Mouse (Mus musculus) megakaryocyte-erythroid progenitor cell, adult 5-6 weeks (primary cell): ENCODE data around the gene Olfr1411. TPM values are rescaled to one million over a fixed set of nuclear protein-coding genes. Genes with fewer than 3 reads are reported as not detected.

Experiments used
- ATAC-seq: replicated peaks from 2 replicates; pipeline ENCODE4 v1.8.0; 2016; ENCODE audit warnings: mild to moderate bottlenecking, inconsistent platforms; ENCODE audit not compliant: severe bottlenecking, poor library complexity, low FRiP score, low TSS enrichment
- total RNA-seq, 2 experiments: library from RNA; stranded (forward) in 1 of 2; stranded (reverse) in 1 of 2; fragments of 200-1000, 215-1000 nt in 1 of 2; fragments of >200 nt in 1 of 2; fragmentation: Nextera tagmentation in 1 of 2; gene quantifications; 2 replicates each; pipeline ENCODE4 v1.2.3; 2014 to 2017

Olfr1411 gene
- total RNA-seq (2014; fragmentation: Nextera tagmentation) = not detected in 2 replicates
- not detected in 2 replicates for total RNA-seq (2017)

DNA sequence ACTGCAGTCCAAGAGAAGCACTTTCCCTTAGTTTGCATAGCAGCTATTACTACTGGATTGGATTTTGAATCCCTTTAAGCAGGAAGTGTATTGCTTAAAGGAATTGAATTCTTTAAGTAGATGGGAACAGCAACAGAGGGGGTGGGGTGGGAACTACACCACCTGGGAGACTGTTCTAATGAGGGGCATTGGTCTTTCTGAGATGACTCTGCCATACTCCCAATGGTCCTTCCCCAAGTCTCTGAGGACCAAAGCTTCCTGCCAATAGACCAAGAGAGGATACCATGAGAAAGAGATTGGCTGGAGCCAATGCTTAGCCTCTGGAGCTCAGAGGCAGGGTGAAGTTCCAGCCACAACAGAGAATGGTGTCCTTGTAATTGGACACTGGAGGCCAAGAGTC lies at the start of gene Olfr1411:
Gene Olfr1411 (plus strand): TSS at position 301 of the 400 bp plus-strand sequence.
- ATAC-seq = no peak

DNA sequence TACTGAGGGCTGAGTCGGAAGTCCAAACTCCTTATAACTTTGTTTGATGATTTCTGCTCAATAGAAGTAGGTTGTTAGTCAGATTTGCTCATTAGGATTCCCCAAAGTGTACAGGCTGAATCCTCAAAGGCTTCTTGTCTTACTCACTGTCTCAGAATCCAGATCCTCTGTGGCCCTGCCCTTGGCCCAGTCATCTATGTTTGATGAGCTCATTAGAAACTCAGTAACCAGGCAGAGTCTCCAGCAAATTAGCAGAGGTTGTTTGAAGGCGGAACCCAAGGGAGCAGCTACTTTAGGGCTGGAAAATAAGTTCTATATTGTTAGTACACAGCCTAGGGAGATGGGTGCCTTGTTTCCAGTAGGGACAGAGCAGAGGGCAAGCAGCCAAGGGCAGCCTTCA lies 48.3 kb upstream of the Olfr1411 start:
- no peak for ATAC-seq

- no peak for ATAC-seq
These were observed 23.2 kb upstream of the Olfr1411 start, which contains the start of gene Olfr1413 for GRCm38 (mm10) chr1:92571022-92571421. Gene Olfr1413, plus strand, starts transcription at chr1:92571322.

- ATAC-seq = no peak
These were observed 8.7 kb upstream of the Olfr1411 start, which contains the start of gene Olfr1412 for GRCm38 (mm10) chr1:92585479-92585878. Gene Olfr1412, plus strand, starts transcription at chr1:92585779.

GRCm38 (mm10) chr1:92596019-92596418 lies 1.8 kb downstream of the Olfr1411 start:
- ATAC-seq = no peak

DNA sequence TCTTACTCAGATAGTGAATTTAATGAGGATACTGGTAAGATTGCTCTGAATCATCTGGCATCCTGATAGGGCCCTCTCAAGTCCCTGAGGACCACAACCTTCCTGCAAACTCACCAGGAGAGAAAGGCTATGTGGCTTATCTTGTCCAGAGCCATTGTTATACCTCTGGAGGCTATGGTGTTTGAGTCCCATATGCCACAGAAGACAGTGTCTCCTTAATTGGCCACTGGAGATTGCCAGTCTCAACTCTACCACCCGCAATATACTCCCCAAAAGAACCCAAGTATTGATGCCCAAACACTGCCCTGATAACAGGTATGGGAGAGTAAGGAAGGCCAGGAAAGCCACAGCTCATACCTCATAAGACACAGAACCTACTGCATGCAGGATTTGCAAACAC lies 11.3 kb downstream of the Olfr1411 start, which contains the start of gene Olfr1410:
Gene Olfr1410 (plus strand): TSS at position 301 of the 400 bp plus-strand sequence.
- ATAC-seq = no peak

DNA sequence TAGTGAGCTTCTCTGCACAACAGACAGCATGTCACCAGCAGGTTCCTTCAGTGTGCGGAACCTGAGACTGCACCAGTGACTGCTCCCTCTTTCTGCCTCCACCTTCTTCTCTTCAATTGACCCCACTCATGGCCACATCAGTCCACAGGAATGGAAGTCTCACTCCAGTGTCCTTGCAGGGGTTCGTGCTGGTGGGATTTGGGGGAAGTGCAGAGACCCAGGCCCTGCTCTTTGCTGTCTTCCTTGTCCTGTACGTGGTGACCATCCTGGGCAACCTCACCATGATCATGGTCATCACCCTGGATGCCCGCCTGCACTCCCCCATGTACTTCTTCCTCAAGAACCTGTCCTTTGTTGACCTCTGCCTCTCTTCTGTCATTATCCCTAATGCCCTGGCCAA lies 13.5 kb downstream of the Olfr1411 start:
- ATAC-seq = no peak

DNA sequence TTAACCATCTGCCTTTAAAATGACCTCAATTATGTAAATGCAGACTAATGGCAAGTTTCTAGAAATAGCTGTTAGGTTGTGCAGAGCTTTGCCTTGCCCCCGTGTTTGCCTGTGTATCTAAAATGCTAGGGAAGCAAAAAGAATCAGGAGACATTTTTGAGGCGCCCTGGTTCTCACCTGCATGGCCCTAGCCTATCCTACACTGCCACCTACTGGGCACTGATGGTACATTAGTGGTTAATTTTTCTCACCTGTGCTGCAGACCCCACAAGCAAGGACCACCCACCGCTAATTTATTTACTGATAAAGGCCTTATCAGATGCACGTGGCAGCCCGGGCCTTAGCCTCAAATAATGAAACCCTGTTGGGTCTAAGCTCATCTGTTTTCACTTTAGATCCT lies 16.8 kb downstream of the Olfr1411 start:
- peak; percentile 63 for ATAC-seq

DNA sequence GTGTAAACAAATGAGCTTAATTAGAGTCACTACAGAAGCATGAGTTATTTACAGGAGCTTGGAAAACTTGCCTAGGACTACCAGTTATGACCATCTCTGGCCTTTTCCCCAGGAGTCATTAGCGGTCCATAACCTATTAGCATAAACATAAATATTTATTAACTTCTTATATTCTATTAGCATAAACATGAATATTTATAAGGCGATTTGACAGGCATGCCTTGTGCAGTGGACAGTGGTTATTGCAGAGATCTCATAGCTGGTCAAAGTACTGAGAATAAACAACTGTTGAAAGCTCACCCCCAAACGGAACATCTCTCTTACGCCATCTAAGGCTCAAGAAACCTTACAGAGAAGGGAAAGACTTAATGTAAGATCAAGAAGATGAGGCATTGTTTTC lies 19.0 kb downstream of the Olfr1411 start:
- no peak for ATAC-seq

DNA sequence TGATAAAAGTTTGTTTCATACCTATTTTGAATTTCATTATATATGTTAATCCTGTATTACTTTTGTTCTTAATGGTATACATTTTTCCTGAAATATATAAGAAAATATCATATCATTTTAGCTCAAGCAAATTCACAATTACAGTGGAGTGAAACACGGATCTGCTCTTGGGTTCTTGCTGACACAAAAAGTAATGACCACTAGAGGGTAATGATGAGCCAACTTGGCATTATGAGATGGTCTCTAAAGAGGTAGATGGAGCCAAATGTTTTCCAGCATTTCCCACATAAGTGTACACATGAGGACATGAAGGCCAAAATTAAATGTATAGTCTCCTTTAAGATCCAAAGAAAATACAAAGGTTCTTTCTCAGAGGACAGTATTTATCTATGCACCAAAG lies 20.3 kb downstream of the Olfr1411 start:
- ATAC-seq = no peak

DNA sequence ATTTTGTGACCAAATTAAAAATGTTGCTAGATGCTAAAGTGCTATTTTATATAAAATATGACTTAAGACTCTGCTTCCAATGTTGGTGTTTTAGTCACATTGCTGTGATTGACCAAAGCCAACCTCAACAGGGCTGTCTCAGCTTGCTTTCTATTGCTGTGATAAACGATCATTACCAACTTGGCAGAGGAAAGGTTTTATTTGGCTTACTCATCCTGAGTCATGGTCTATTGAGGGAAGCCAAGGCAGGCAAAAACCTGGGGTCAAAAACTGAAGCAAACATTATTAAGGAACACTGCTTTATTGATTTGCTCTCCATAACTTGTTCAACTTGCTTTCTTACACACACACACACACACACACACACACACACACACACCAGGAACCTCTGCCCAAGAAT lies 21.8 kb downstream of the Olfr1411 start:
- no peak for ATAC-seq

DNA sequence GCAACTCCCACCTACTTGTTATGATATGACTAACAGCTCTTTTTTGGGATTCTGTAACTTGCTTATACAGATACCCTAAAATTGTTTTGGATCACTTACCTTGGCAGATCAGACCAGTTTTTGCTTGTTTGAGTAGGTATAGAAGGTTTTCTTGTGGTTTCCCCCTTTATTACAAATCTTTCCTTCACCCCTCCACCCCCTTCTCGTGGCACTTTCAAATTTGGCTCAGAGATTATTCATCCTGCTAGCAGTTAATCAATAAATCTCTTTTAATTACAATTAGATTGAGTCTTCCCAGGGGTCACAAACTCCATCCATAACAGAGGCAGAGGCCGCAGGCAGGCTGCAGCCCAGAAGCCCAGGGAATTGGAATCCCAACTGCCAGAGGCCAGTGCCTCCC lies 23.3 kb downstream of the Olfr1411 start, which contains the start of gene Olfr12:
Gene Olfr12 (plus strand): TSS at position 301 of the 400 bp plus-strand sequence.
- no peak for ATAC-seq

DNA sequence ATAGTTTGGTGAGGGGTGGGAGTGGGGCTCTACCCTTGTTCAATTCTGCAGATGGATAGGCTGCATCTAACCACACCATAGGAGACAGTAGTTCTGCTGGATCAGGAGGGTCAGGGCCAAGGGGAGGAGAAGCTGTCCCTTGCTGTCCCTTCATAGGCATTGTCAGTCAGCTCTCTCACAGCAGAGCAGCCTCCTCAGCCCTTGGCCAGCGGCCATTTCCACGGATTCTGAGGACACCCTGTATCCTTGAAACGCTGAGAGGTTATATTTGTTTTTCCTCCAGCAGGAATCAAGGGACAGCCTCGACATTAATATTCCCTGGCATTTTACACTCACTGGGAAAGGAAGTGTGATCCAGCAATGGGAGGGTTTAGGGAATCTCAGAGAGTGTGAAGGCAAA lies 24.1 kb downstream of the Olfr1411 start:
- ATAC-seq = no peak

DNA sequence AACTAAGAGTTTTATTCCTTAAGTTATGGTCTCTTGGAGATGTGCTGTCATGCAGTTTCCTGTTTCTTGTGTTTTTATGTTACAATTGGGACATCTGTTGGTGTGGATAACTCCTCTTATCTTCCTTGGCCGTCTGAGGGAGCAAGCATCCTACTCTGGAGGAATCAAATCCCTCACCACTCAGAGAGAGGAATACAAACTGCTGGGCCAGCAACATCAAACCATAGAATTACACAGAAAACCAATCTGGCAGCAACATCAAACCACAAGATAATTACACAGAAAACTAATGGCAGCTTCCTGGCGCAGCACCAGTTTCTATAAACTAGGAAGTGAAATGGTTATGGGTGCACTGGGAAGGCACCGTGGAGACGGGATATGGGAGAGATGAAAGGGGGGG lies 34.0 kb downstream of the Olfr1411 start:
- ATAC-seq = no peak

GRCm38 (mm10) chr1:92632196-92632595 lies 38.0 kb downstream of the Olfr1411 start:
- no peak for ATAC-seq

DNA sequence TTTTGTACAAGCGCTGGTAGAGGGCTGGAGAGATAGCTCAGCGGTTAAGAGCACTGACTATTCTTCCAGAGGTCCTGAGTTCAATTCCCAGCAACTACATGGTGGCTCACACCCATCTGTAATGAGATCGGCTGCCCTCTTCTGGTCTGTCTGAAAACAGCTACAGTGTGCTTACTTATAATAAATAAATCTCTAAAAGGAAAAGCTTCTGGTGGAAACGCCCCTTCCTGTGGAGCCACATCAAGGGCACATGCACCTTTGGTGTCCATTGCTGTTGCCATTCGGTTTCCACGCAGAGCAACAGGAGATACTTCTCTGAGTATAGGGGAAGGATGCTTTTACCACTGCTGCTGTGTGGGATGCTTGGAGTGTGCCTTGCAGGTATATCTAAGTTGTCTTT lies 38.7 kb downstream of the Olfr1411 start:
- ATAC-seq = no peak

- ATAC-seq = no peak
These were observed 39.5 kb downstream of the Olfr1411 start for GRCm38 (mm10) chr1:92633726-92634125.

DNA sequence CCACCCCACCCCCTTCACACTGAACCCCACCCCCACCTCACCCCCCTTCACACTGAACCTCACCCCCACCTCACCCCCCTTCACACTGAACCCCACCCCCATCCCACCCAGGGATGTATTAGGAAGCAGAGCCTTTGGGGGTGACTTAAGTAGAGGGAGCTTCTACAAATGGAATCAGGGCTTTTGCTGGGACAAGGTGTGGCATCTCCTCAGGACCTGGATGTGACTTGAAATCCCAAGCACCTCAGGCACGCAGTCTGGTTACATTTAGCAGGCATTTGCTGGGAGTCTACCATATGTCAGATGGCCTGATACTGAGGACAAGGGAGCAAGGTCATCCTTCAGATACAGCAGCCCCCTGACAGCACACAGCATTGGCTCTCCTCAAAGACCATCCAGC lies 40.4 kb downstream of the Olfr1411 start:
- ATAC-seq = no peak

GRCm38 (mm10) chr1:92634976-92635599 lies 40.9 kb downstream of the Olfr1411 start:
- ATAC-seq = no peak

- ATAC-seq = no peak
These were observed 41.8 kb downstream of the Olfr1411 start for GRCm38 (mm10) chr1:92636015-92636414.

DNA sequence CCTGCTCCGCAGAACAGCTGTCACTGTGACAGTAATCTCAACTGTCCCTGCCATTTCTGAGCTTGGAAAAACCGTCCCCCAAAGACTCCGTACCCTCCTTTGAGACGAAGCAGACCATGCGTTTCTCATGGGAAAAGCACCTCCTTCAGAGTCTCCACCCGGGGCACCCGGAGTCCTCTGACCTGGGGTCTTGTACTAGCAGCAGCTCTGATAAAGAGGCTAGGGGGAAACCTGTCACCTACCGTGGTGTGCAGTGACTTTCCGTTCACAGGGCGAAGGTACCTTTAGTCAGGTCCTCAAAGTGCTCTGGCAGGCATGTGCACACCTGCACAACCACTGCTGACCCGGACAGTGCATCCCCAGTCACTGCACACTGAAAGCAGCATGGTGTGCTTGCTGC lies 42.5 kb downstream of the Olfr1411 start:
- ATAC-seq = no peak
